Mouse (Mus musculus) stomach, embryonic 14.5 days (tissue): ENCODE results near the gene Gm7247. TPM values are rescaled to one million over a fixed set of nuclear protein-coding genes. Genes with fewer than 3 reads are reported as not detected.
"Not testable (repeated sequence)": the region's sequence is repeated elsewhere in the genome, so short reads cannot be mapped to it uniquely, and the experiment has no call there.

Source experiments
- ATAC-seq: fragments of 200-750 bp; cut with Nextera tagmentation; 2 replicates; pipeline ENCODE4 v1.8.0; 2017; ENCODE audit warnings: low read depth, moderate TSS enrichment; ENCODE audit not compliant: insufficient number of reproducible peaks, insufficient read depth, low FRiP score
- H3K27ac ChIP-seq: fragments of 300-500 bp; sonication (generic); 2 replicates; pipeline ENCODE4 v1.5.1; 2014; ENCODE audit warnings: mild to moderate bottlenecking, low read length, moderate library complexity, mixed read lengths
- H3K27me3 ChIP-seq: fragments of 300-500 bp; sonication (generic); 2 replicates; pipeline ENCODE4 v1.6.1; 2014; ENCODE audit warnings: low read length, control low read depth, mixed read lengths; ENCODE audit not compliant: control insufficient read depth, insufficient read depth
- H3K36me3 ChIP-seq: fragments of 300-500 bp; sonication (generic); 2 replicates; pipeline ENCODE4 v1.6.1; 2014; ENCODE audit warnings: mild to moderate bottlenecking, control low read depth, low read length, moderate library complexity, mixed read lengths; ENCODE audit not compliant: control insufficient read depth, insufficient read depth
- H3K4me1 ChIP-seq: fragments of 300-500 bp; sonication (generic); 2 replicates; pipeline ENCODE4 v1.6.1; 2014; ENCODE audit warnings: low read length, control low read depth, mixed read lengths; ENCODE audit not compliant: control insufficient read depth, insufficient read depth
- H3K4me2 ChIP-seq: fragments of 300-500 bp; sonication (generic); replicated peaks from 2 replicates; pipeline ENCODE4 v1.6.1; 2014; ENCODE audit warnings: low read depth, low read length, control low read depth
- H3K4me3 ChIP-seq: fragments of 300-500 bp; sonication (generic); 2 replicates; pipeline ENCODE4 v1.5.1; 2014; ENCODE audit warnings: low read depth, low read length, control low read depth
- H3K9ac ChIP-seq: fragments of 300-500 bp; sonication (generic); replicated peaks from 2 replicates; pipeline ENCODE4 v1.6.1; 2014; ENCODE audit warnings: low read depth, mild to moderate bottlenecking, control low read depth, low read length, moderate library complexity, mixed read lengths
- H3K9me3 ChIP-seq: fragments of 300-500 bp; sonication (generic); 2 replicates; pipeline ENCODE4 v1.6.1; 2016; ENCODE audit warnings: low read depth, low read length, control low read depth; ENCODE audit not compliant: control insufficient read depth
- WGBS: fragments of 180-500 bp; shearing (Covaris S2); extraction: QIAGEN DNeasy Blood & Tissue Kit; methylation state at CpG from one replicate; pipeline ENCODE4 v1.1.7; 2014; 5-methylcytosine and 5-hydroxymethylcytosine counted together
- polyA plus RNA-seq: library from polyadenylated mRNA; unstranded; fragments of >200 nt; fragmentation: Nextera tagmentation; extraction: Ambion mirVana; gene quantifications from 2 replicates; pipeline ENCODE4 v1.2.1, GENCODE M21; 2014

Gene Gm7247
- polyA plus RNA-seq, 1 experiment from 2014 or later, result not detected

DNA sequence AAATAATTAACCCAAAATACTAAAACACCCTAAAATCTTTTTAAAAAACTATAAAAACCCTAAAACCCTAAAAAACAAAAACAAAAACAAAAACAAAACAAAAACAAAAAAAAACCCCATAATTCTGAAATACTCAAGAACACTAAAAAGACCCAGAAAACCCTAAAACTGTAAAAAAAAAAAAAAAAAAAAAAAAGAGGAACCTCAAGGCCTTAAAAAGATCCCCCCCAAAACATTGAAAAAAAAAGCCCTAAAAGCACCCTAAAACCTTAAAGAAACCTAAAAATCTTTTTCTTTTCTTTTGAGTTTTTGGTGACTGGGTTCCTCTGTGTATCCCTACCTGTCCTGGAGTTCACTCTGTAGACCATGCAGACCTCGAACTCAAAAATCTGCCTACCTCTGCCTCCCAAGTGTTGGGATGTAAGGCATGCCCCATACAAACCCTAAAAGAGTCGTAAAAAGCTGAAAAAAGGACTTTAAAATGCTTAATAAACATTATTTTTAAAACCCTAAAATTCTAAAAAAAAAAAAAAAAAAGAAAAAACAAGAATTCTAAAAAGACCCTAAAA lies 138.2 kb downstream of the Gm7247 start:
- Histone ChIP-seq H3K9ac (no peak overlapping the region), H3K27ac (no peak overlapping the region), H3K27me3 (no peaks in the 10 kb centered on the region), H3K4me1 (no peaks in the 10 kb centered on the region), H3K36me3 (no peaks in the 10 kb centered on the region), H3K4me2 (no peak overlapping the region), H3K4me3 (no peak overlapping the region), H3K9me3 (no peaks in the 10 kb centered on the region)
- WGBS, result 85% methylated on average over 2 of the region's 2 CpGs
- no peak for ATAC-seq

- H3K27ac ChIP-seq, result no peak overlapping the region
- H3K9me3 ChIP-seq, result no peaks in the 10 kb centered on the region
- H3K36me3 ChIP-seq, result no peaks in the 10 kb centered on the region
- no peak for ATAC-seq
- no peaks in the 10 kb centered on the region for H3K4me1 ChIP-seq
- 91% methylated on average over 4 of the region's 4 CpGs for WGBS
- no peak overlapping the region for H3K4me3 ChIP-seq
- H3K9ac ChIP-seq, result no peak overlapping the region
- H3K4me2 ChIP-seq, result no peak overlapping the region
- no peaks in the 10 kb centered on the region for H3K27me3 ChIP-seq
These were observed 138.9 kb downstream of the Gm7247 start for GRCm38 (mm10) chr14:51500461-51500860.

GRCm38 (mm10) chr14:51507416-51507815 lies 145.9 kb downstream of the Gm7247 start:
- no peaks in the 10 kb centered on the region for H3K36me3 ChIP-seq
- H3K27ac ChIP-seq, result no peak overlapping the region
- no peak for ATAC-seq
- H3K4me3 ChIP-seq, result no peak overlapping the region
- 94% methylated on average over 8 of the region's 8 CpGs for WGBS
- H3K9me3 ChIP-seq, result no peaks in the 10 kb centered on the region
- H3K27me3 ChIP-seq, result no peaks in the 10 kb centered on the region
- H3K4me1 ChIP-seq, result no peaks in the 10 kb centered on the region
- H3K9ac ChIP-seq, result no peak overlapping the region
- no peak overlapping the region for H3K4me2 ChIP-seq

DNA sequence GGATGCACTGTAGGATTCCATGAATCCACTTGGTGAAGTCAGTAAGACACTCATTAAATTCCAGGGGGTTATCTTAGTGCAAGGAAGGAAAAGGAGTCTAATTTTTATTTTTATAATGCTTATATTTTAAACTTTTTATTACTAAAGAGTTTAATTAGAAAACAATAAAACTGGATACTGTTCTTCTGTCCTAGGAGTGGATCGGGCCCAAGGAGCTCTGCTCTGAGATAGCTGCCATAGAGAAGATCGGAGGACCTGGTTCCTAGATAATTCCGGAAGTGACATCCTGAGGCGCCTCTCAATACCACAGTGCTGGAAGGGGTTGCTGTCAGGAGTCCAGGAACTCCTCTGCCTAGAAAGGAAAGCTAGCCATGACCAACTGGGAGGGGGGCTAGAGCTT lies 190.9 kb downstream of the Gm7247 start, which contains the start of gene Gm5622:
TSS of gene Gm5622 (plus strand) at position 301 of the 400 bp plus-strand sequence.
- Histone ChIP-seq H3K9ac (no peak within 1 kb of the TSS), H3K4me3 (no peak within 1 kb of the TSS), H3K27me3 (no peaks in the 10 kb centered on the region), H3K4me1 (no peaks in the 10 kb centered on the region), H3K36me3 (no peaks in the 10 kb centered on the region), H3K9me3 (no peaks in the 10 kb centered on the region), H3K27ac (no peak within 1 kb of the TSS), H3K4me2 (no peak within 1 kb of the TSS)
- ATAC-seq, result no peak
- 90% methylated on average over 4 of the region's 4 CpGs for WGBS

GRCm38 (mm10) chr14:51573963-51574362 lies 212.4 kb downstream of the Gm7247 start, which contains the start of gene Gm17175:
Gene Gm17175 (minus strand): TSS chr14:51574063.
- not testable (repeated sequence) for H3K9me3 ChIP-seq, H3K9ac ChIP-seq, H3K4me1 ChIP-seq, H3K27me3 ChIP-seq, H3K4me2 ChIP-seq, ATAC-seq, H3K36me3 ChIP-seq, H3K4me3 ChIP-seq, H3K27ac ChIP-seq
- WGBS, result 92% methylated on average over 2 of the region's 2 CpGs

- WGBS, result 92% methylated on average over 4 of the region's 4 CpGs
- H3K36me3 ChIP-seq, H3K9ac ChIP-seq, H3K27me3 ChIP-seq, H3K9me3 ChIP-seq, H3K4me1 ChIP-seq, H3K4me2 ChIP-seq, H3K4me3 ChIP-seq, H3K27ac ChIP-seq, ATAC-seq: not testable (repeated sequence)
These were observed 230.5 kb downstream of the Gm7247 start, which contains the start of gene Gm17174 for GRCm38 (mm10) chr14:51592039-51592438. Gene Gm17174 (minus strand): TSS chr14:51592139.

DNA sequence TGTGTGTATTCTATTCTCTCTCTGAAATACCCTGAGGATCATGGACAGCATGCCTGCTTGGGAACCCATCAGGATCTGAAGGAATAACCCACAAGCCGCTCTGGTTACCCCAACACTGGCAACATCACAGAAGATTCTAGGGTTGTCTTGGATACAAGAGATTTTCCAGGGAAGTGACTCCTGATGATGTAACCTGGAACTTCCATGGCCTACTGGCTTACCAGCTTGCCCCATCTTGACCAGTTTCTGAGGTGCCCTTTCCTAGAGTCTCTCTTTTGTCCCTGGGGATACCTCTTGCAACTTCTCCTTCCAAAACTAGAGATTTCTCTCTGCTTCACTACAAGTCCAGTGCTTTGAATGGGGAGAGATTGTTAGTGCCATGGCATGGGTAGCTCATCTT lies 249.7 kb downstream of the Gm7247 start, which contains the start of gene Gm17078:
TSS of gene Gm17078 (minus strand) at position 101 of the 400 bp plus-strand sequence.
- Histone ChIP-seq H3K9me3 (no peaks in the 10 kb centered on the region), H3K27me3 (no peaks in the 10 kb centered on the region), H3K36me3 (no peaks in the 10 kb centered on the region), H3K9ac (no peak within 1 kb of the TSS), H3K4me2 (no peak within 1 kb of the TSS), H3K4me3 (no peak within 1 kb of the TSS), H3K4me1 (no peaks in the 10 kb centered on the region), H3K27ac (no peak within 1 kb of the TSS)
- no peak for ATAC-seq
- 89% methylated on average over 1 of the region's 1 CpGs for WGBS
